Mouse (Mus musculus): ENCODE results near the gene E430018J23Rik.

The E430018J23Rik gene

DNA sequence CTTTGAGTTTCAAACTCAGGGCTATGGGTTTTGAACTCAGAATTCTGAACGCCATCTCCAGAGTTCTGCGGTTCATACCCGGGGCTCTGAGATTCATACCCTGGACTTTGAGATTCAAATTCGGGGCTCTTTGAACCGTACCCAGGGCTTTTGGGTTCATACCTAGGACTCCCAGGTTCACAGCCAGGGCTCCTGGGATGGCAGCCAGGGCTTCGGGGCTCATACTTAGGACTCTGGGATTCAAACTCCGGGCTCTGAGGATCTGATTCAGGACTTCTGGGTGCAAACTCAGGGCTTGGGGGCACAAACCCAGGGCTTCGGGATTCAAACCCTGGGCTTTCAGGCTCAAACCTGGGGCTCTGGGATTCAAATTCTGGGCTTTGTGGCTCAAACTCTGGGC is 49.1 kb downstream of the E430018J23Rik start:
- in situ Hi-C loops (cut with MboI; ENCODE audit: unreplicated experiment in 2 of 2), result loop anchor here (5.0 to 10.0 kb wide), 4 partner anchors 37 to 857 kb away; partner anchors contain the start of genes Dctpp1 (in 1 of the 2), Tufm (in 1 of the 2) and Zfp629 (in 1 of the 2)

- in situ Hi-C loops (cut with MboI; ENCODE audit: unreplicated experiment in 2 of 2), result loop anchor here (5.0 to 10.0 kb wide), 4 partner anchors 36 to 856 kb away; partner anchors contain the start of genes Dctpp1 (in 1 of the 2), Tufm (in 1 of the 2) and Zfp629 (in 1 of the 2)
Measured at GRCm38 (mm10) chr7:127343351-127344019, 49.9 kb downstream of the E430018J23Rik start.

- in situ Hi-C loops (cut with MboI; ENCODE audit: unreplicated experiment in 2 of 2), result loop anchor here (5.0 to 10.0 kb wide), 4 partner anchors 36 to 856 kb away; partner anchors contain the start of genes Dctpp1 (in 1 of the 2), Tufm (in 1 of the 2) and Zfp629 (in 1 of the 2)
Measured at GRCm38 (mm10) chr7:127342888-127343287, 50.5 kb downstream of the E430018J23Rik start.

GRCm38 (mm10) chr7:127342332-127342731 is 51.1 kb downstream of the E430018J23Rik start:
- in situ Hi-C loops (cut with MboI; ENCODE audit: unreplicated experiment in 2 of 2), result loop anchor here (5.0 to 10.0 kb wide), 4 partner anchors 35 to 855 kb away; partner anchors contain the start of genes Dctpp1 (in 1 of the 2), Tufm (in 1 of the 2) and Zfp629 (in 1 of the 2)

- in situ Hi-C loops (cut with MboI; ENCODE audit: unreplicated experiment in 2 of 2), result loop anchor here (5.0 to 10.0 kb wide), 4 partner anchors 35 to 855 kb away; partner anchors contain the start of genes Dctpp1 (in 1 of the 2), Tufm (in 1 of the 2) and Zfp629 (in 1 of the 2)
Measured at GRCm38 (mm10) chr7:127341861-127342260, 51.6 kb downstream of the E430018J23Rik start.

DNA sequence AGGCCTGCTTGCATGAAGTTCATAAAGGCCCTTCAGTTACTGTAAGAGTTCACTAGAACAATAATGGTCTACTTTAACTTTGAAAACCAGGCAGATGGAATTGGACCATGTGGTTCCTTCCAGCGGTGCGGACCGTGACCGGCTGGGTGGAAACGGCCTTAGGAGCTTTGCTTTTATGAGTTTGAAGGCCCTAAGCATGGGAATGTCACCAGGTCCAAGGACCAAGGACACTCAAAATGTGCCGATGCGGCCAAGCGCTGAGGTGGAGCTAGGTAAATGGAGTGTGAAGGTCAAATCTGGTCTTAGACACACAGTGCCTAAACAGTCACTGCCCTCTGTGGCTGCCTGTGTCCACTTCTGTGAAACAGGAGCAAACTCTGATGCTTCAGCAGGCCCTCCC is 52.1 kb downstream of the E430018J23Rik start:
- in situ Hi-C loops (cut with MboI; ENCODE audit: unreplicated experiment in 2 of 2), result loop anchor here (5.0 to 10.0 kb wide), 4 partner anchors 34 to 854 kb away; partner anchors contain the start of genes Dctpp1 (in 1 of the 2), Tufm (in 1 of the 2) and Zfp629 (in 1 of the 2)
